Mouse (Mus musculus) CD4-positive, CD25-positive, alpha-beta regulatory T cell, adult 4 months (primary cell): ENCODE results near the gene Faf2. TPM values are rescaled to one million over a fixed set of nuclear protein-coding genes. Genes with fewer than 3 reads are reported as not detected.
A peak's percentile ranks its signal among the peaks of the same experiment; 100 is the strongest.

ENCODE experiments used
- ATAC-seq: one replicate; pipeline ENCODE4 v1.8.0; 2017
- polyA plus RNA-seq, 2 experiments: library from polyadenylated mRNA; unstranded; fragments of 100-300 nt; shearing (Covaris generic); gene quantifications; one replicate each; pipeline ENCODE4 v1.2.1; 2017

The Faf2 gene
- polyA plus RNA-seq, 2 experiments from 2014 or later: 86.1 to 109 TPM

GRCm38 (mm10) chr13:54681291-54681690 is 59.7 kb downstream of the Faf2 start:
- ATAC-seq: no peak

DNA sequence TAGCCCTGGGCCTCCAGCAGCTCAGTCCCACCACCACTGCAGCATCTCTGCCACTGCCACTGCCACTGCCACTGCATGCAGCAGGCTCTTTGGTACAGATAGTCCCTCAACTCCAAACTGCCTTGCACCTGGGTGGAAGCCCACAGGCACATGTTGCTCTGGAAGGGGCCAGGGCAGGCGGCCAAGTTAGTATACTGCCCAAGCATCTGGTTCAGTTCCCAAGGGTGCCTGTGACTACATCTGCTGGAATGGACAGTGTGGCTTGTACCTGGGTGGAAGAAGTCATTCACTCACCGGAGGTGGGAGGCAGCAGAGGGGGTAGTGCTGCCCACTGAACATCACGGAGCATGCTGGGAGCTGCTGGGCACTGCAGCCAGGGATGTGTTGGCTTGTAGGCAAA is 61.7 kb downstream of the Faf2 start:
- ATAC-seq: no peak

- no peak for ATAC-seq
Measured at GRCm38 (mm10) chr13:54684140-54684896, 62.7 kb downstream of the Faf2 start.

DNA sequence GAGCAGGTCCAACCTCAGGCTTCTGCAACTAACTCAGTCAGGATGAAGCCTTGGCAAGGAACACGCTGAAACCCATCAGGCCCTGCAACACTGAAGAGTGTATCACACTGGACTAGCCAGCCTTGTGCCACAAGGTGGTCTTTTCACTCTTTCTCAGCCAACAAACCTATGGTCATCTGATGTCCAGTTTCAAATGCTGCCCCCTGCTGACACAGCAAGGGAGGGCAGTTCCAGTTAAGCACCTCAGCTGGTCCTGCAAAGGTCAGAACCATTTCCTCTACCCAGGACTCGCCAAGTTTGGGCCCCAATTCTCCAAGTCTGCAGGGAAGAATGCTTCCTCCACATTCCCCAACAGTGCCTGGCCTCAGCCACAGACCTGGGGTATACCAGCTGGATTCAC is 63.6 kb downstream of the Faf2 start:
- ATAC-seq: no peak

DNA sequence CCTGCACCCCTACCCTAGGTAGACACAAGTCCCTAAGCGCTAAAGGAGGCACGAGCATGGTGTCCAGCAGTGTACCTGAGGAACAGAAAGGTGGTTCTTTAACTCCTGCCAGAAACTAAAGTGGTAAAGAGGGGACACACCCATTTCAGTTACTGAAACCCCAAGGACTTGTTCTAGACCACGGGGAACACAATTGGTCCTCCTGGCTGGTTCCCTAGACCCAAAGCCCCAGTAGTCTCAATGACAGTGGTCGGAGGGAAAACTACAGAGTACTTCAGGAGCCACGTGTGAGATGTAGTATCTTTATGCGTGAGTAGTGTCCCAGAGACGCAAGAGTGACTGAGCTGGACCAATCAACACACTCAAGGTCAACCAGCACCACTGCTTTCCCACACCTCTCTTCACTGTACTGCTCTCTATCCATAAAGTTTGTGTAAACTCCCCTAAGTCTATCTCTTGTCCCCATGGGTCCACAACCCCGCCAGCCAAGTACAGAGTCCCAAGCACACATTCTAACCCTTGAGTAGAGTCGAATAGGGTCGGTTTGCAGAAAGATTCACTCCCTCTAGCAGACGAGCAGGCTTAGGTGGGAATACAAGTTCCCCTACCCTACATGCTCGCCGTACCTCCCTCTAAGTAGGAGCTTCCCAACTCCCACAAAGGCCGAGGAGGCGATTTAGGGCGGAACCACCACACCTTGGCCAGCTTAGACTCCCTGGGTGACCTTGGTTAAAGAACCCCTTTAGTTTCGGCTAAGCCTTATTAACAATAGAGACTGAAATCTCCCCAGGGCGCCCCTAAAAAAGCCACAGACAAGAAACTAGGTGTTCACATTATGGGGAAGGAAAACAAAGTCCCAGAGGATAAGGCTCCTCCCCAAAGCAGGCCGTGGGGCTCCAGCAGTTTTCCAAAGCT is 64.8 kb downstream of the Faf2 start:
- no peak for ATAC-seq

DNA sequence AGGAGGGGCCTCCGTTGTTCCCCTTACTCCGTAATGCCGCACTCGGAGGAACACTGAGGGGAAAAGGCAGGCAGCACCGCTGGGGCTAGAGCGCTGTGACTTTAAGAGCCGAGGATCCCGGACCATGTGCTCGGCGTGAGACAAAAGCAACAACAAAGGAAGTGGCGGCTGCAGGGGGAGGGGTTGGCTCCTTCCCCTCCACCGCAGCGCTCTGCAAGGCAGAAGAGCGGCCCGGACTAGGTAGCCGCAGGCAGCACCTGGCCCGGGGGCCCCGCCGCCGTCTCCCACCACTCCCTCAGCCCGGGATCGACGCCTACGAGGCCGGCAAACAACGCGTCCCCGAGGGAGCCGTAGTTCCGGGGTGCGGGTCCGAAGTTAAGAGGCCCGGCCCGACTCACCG is 65.5 kb downstream of the Faf2 start:
- ATAC-seq: peak; percentile 73

DNA sequence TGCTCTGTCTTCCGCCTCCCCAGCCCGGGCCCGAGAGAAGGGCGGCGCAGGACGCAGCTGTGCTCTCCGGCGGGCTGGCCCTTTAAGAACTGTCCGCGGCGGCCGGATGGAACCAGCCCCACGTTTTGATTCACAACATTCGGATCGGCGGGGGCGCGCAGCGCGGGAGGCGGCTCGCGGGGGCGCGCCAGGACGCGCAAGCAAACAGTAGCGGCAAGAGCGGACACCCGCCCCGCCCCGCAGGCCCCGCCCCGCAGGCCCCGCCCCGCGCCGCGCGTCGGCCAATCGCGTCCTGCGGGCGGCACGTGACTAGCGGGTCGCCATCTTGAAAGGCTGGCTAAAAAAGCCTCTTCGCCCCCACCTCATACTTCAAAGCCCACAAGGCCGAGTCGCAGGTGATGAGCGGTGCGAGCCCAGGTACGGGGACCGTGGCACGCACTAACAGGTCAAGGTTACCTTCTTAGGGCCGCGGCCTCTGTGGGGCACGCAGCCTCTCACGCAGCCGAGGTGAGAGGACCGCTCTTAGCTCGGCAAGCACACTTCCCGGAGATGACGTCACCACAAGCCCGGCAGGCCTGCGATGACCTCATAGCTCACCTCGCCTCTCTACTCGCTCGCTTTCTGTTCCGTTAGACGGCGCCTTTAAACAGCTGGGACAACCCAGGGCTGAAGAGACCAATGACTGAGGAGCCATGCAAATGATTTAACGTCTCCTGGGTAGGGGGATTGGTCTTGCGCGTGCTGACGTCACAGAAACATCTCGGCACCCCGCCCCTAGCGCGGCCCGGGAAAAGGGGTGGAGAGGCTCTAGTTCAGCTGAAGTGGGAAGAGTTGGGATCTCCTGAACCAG is 66.2 kb downstream of the Faf2 start:
- peak; percentile 81 for ATAC-seq

- no peak for ATAC-seq
Measured at GRCm38 (mm10) chr13:54690151-54690740, 68.7 kb downstream of the Faf2 start.

DNA sequence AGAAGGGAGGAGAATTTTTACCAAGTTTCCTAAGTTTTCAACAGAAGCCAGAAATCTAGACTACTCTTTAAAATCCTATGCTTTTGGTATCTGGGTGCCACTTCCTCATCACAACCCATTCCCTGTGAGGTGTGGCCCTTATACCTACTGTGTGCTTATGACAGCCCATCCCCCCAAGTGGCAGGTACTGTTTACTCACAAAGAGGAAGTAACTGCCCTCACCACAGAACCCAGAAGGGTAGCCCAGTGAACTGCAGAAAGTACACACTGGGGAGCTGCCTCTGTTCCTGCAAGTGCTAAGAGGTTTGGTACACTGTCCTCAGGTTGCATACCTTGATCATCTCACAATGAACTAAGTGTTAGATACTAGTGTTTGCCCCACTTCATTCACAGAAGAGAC is 70.2 kb downstream of the Faf2 start:
- no peak for ATAC-seq

DNA sequence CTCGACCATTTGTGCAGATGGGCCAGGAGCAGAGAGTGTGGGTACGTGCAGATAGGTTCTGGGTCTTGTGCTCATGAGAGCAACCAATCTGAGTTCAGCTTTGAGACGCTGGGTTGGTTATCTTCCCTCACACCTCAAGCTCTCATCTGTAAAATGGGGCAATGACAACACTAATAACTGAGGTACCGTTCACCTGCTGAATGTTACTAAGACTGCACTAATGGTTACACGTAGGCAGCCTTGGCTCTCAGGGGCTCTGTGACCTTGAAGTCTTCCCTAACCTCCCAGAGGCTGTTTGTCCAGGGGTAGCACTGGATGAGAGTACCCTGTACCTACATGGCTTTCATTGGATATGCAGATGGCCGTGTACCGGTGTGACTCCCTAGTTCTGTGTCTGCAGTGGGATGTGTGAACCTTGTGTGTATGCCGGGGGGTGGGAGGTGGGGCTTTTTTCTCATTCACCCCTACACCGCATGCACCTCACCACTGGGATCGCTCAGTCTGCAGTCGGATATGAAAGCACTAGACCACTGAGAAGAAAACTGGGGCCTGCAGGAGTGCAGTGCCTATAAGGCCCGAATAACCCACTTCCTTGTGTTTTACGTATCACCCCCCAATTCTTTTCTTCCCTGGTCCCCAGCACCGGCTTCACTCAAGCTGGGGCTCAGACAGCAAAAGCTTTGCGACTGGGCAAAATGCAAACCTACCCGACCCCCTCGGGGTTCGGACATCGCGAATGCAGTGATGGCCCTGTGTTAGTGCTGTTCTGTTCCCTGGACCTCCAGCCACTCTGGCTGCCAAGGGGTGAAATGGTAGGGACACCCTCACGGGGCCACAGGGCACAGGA is 71.3 kb downstream of the Faf2 start:
- ATAC-seq: no peak

DNA sequence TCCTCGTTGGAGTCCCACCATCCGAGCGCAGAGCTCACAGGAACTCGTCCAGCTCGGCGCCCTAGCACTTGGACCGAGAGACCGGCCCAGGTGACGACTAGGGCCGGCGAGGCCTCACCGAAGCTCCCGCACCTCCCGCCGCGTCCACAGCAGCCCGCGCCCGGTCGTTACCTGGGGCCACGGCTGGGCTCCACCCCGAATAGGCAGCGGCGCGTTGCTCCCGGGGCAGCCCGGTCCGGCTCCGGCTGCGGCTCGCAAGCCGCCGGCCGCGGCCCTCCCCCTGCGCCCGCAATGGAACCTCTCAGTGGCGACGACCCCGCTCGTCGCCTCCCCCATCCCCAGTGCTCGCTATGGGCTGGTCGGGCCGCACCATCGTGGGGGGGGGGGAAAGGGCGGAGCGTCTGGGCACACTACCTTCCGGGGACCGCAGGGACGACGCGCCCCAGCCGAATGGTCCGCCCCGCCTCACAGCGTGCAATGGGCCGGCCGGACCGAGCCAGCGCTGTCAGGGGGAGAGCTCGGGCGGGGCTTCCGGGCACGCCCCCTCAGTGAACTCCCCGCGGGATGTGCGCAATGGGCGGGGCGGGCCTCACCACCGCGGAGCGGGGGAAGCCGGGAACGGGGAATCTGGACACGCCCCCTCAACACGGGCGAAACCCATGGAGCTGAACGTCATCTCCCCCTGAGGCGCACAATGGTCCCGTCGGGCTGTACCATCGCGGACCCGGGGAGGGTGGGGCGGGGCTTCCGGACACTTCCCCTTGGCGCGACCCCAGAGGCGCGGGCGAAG is 72.2 kb downstream of the Faf2 start, which contains the start of gene Rnf44:
Rnf44 (minus strand) TSS at position 350 of the 790 bp plus-strand sequence.
- peak; percentile 88 for ATAC-seq

DNA sequence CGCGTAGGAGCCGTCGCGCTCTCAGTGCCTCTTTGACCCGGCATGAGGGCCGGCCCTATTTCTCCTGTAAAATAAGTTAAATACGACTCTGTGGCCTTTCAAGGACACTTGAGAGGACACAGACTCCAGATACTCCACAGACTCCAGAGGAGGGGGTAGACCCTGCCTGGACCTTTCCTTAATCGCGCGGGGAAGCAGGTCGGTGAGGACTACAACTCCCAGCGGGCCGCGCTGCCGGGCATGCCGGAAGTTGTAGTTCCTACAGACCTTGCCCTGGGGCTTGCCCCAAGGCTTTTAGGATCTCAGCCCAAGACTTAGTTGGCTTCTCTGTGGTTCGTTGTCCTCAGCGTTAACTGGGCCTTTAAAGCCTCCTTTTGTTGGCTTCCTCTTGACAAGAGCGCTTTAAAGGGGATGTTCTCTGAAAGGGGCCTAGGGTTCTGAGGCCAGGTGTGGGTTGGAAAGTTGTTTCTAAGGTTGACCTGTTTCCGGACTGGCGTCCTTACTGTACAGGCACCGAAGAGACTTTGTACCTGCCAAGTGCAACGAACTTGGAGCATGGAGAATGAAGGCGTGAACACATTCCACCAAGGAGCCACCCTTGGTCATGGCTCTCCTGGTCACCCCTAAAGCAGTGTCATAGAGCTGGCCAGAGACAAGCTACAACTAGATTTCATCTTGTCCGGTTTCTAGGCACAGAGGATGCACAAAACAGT is 72.9 kb downstream of the Faf2 start:
- ATAC-seq: peak; percentile 58

DNA sequence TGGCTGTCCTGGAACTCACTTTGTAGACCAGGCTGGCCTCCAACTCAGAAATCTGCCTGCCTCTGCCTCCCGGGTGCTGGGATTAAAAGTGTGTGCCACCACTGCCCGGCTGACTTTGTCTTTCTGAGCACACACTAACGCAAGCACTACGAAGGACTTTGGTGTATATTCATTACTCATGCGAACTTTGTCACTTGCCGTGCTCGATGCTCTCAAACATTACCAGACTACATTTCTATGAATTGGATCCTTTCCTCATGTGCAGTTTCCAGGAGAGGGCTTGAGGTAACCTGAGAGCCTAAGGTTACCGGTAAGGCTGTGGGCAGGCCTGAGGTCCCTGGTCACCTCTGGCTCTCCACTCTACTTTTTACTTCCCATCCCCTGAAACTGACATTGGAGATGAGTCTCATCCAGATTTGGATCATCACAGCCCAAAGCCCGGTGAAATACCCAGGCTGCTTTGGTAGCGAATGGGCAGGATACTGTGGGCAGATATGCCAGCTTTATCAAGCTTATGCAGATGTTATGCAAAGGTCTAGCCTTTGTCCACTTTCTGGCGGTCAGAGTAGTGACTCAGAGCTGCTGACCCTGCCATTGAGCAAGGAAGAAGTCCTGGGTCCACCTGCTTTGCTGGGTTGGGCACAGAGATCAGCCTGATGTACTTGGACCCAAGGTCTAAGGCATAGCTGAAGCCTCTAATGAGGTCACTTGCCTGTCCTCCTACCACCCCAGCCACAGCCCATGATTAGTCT is 74.1 kb downstream of the Faf2 start:
- ATAC-seq: no peak

DNA sequence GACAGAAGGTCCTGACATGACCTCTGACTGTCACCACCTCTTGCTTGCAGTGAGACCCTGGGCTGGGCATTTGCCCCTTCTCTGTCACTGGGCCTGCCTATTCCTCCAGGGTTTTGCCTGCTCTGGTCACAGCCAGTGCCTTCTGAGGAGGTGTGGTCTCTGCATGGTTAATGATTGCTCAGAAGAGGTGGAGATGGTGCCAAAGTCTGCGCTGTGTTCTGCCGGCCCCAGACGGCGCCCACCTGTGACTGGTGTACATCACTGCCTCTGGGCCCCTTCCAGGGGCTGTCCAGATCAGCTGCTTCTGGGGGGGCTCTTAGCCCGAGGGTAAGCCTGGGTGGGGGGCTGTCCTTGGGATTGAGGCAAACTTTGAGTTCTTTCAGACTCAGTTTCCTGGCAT is 79.7 kb downstream of the Faf2 start, which contains the start of gene Cdhr2:
Cdhr2 (plus strand) TSS at position 219 of the 400 bp plus-strand sequence.
- no peak for ATAC-seq

DNA sequence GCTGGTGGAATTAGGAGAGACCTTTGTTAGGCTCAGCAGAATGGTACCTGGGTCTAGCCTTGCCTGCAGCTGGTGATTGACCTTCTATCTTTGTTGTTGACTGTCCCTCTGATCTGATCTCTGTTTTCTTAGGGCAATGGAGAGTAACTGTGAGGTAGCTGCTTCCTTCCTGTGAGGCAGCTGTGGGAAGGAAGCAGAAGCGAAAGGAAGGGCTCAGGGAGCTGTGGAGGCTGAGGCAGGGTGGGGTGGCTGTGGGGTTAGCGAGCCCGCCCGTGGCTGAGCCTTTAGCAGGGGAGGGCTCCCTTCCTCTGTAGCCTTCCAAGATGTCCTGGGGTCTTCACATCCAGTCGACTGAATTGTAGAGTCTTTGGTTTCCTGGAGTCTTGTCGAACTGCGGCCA is 80.9 kb downstream of the Faf2 start:
- no peak for ATAC-seq

- no peak for ATAC-seq
Measured at GRCm38 (mm10) chr13:54704890-54705289, 83.3 kb downstream of the Faf2 start.

DNA sequence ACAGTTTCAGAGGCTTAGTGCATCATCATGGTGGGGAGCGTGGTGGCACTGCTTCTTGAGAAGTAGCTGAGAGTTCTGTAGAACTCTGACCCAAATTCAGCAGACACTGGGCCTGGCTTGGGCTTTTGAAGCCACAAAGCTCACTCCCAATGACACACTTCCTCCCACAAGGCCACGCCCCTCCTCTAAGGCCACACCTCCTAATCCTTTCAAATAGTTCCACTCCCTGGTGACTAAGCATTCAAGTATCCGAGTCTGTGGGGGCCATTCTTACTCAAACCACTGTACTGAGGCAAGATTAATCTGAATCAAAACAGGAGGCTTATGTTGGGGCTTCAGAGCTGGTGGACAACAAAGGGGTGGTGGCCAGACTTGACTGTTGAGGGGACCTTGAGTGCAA is 89.3 kb downstream of the Faf2 start:
- no peak for ATAC-seq
